Mouse (Mus musculus) fat pad, adult 2 months (tissue): ENCODE results near the gene Atp2a2.

ENCODE experiments used
- DNase-seq: peaks from one replicate; pipeline ENCODE4 v3.0.0-alpha.2; 2011; ENCODE audit warnings: low read depth, low spot score; ENCODE audit errors: extremely low read depth

The Atp2a2 gene

DNA sequence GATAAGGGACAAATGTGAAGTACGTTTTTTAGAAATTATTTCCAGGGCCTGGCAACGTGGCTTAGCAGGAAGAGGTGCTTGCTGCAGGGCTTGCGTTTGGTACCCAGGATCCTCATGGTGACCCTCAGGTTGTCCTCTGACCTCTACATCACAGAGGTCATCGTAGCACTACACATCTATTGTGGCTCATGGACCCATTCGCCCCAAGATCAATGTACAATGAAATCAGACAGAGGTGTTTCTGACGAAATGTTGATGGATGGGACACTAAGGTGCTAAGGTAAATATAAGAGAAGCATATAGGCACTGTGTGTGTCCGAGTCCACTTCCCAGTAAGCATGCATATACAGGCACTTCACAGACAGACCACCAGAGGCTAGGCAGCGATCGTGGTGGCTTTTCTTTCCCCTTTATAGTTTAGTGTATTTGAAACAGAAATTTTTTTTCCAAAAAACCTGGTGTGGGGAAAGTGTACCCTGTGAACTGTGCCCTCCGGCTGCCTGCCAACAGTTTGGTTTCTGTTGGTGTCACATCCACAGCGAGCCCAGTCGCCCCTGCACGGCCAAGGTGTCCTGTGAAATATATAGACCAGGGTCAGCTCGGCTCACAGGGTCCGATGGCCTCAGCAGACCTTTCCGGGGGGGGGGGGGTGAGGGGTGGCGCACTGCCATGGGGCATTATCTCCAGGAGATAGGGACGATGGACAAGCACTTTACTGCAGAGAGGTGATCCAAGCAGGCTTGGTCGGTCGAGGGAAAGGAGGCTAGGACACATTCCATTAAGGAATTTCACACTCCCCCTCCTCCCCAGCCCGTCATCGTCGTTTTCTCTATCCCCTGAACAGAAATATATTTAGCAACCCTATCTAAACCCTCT, 18.5 kb upstream of the Atp2a2 start:
- no peak for DNase-seq

DNA sequence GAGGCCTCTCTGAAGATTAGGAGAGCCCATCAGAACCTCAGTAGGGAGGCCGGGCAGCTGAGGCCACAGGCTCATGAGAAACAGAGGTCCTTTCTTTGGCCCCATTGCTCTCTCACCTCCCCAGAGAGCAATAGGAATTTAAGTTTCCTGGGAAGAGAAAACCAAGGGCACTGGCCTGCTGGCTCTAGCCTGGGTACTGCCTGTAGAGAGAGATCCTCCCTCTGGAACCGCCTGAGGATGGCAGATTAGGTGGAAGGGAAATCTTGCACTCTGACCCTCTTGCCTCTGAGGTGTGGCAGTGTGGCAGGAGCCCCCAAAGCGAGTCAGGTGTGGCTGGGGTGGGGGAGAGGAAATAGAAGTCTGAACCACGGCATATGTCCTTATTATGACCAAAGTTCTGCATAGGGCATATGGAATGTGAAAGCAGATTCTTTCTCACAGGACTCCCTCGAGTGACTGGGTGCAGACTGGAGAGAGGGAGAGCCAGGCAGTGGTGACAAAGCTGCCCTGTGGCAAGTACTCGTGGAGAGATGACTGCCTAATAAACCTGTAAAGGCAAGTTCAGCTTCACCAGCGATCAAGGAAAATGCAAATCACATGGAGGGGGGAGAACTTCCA, 17.1 kb upstream of the Atp2a2 start:
- DNase-seq, result no peak

DNA sequence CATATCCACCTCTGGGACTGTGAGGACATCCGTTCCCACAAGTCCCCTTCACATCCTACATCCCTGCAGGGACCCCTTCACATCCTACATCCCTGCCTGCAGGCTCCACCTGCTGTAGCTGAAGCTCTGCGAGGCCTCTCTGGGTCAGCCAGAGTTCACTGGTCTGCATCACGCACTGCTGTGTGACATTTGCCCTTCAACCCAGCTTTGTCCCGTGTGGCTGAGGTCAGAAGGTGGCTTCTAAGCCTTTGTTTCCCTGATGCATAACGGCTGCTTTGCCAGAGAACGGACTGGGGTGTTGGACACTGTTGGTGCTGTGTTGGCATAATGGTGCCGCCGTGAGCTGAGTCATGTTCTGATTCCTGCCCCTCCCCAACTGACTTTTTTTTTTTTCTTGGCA, 16.2 kb upstream of the Atp2a2 start:
- DNase-seq, result no peak

DNA sequence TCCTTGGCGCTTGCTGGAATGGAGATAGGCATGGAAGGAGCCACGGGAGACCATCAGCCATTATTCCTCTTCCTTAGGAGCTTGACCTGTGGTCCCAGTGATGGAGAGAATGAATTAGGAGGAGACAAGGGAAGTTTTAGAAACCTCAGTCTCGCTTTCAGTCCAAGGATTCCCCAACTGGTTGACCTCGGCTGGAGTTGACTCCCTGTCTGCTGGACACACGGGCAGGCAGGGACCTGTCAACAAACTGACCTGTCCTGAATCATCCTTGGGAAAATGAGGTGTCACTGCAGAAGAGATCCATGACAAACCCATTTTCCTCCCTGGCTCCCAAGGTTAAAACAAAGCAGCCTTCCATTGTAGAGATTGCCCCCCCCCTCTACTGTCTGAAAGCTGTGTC, 14.9 kb upstream of the Atp2a2 start:
- no peak for DNase-seq

DNA sequence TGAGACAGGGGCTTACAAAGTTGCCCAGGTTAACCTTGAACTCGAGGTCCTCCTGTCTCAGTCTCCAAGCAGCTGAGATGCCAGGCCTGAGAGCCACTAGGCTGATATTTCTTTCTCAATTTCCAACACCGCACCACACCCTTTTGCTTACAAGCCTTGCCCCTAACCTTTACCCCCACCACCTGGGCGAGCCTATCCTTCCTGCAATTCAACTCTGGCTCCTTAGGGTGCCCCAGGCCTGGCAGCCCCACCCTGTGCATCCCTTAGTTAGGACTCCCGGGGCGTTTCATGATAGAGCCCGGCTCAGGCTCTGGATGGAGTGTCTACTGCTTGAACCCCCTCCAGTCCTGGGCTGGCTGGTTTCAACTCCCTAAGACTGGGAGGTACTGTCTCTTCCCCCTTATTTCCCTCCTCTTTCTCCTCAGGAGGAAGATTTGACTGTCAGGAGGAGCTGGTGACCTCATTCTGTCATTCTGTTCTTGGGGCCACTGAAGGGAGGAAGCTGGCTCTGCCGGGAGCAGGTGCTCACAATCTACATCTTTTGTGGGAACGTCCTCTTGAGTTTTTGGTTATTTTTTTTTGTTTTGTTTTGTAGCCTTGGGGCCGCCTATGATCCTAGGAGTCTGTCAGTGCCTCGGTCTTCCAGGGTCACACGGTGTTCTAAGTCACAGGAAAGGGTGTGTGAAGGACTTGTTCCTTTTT, 14.2 kb upstream of the Atp2a2 start:
- no peak for DNase-seq

DNA sequence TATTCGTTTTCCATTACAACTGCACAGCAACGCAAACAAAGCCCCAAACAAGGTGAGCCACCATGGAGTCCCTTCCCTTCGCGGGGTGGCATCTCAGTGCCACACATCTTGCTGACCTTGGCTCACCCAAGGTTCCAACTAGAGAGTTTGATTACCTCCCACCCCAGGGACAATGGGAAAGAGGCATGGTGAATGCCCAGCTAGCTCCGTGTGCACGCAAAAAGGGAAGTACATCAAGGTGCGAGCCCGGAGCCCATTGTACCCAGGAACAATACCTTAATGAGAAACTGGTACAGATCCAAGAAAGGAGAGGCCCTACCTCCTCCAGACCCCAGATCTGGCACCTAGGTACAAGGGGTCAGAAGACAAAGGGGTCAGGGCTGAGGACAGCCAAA, 12.1 kb upstream of the Atp2a2 start:
- DNase-seq, result no peak

DNA sequence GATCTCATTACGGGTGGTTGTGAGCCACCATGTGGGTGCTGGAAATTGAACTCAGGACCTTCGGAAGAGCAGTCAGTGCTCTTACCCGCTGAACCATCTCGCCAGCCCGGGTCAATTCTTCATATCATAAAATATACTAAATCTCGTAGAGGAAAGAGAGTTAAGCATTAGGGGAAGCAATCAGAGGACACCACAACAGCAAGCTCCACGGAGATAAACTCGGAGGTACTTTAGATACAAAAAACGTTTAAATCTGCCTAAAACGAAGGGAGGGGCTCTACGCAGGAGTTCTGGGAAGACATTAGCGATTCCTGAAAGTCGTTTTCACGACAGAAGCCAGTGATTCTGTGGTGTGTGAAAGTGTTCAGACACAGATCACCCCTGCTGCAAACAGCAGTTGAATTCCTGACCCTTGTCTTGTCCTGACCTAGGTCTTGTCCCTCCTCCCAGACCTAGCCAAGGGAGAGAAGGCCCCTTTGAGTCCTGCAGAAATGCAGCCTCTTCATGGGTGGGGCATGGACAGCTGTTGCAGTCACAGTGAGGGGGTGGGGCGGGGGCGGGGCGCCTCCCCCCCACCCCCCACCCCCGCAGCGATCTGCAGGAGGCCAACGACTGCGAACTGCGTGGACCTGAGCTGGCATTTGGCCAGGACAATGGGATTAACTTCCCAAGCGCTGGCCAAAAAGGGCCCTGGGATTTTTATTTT, 11.5 kb upstream of the Atp2a2 start:
- DNase-seq, result no peak

DNA sequence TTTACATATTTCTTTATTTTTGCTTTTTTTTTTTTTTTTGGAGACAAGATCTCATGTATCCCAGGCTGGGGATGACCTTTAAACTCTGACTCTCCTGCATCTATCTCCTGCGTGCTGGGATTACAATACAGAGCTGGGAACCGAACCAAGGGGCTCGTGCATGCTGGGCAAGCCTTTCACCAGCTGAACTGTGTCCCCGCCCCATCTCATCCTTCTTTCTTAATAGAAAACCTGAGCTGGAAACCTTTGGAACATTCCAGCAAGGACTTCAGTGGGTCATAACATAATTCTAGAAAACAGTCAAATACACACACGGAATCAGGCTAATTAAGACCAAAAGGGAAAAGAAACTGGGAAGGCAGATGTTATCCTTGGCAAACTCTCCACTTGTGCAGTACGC, 10.0 kb upstream of the Atp2a2 start:
- DNase-seq, result no peak

DNA sequence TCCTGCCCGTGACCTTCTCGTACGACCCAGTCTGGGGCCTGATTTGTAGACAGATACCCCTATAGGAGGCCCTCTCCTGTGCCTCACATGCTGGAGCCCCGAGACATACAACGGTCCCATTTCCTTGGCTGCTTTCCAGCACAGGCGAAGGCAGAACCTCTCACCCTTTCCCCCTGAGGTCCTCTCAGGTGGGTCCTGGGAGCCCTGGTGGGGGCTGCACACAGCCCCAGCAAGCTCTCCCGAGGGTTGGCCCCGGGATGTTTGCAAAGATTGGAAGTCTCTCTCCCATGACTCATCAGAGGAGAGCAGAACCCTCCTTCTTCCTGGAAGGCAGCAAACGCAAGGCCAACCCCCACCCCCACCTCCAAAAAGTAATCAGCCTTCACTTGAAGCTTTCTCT, 9.4 kb upstream of the Atp2a2 start:
- DNase-seq, result no peak

DNA sequence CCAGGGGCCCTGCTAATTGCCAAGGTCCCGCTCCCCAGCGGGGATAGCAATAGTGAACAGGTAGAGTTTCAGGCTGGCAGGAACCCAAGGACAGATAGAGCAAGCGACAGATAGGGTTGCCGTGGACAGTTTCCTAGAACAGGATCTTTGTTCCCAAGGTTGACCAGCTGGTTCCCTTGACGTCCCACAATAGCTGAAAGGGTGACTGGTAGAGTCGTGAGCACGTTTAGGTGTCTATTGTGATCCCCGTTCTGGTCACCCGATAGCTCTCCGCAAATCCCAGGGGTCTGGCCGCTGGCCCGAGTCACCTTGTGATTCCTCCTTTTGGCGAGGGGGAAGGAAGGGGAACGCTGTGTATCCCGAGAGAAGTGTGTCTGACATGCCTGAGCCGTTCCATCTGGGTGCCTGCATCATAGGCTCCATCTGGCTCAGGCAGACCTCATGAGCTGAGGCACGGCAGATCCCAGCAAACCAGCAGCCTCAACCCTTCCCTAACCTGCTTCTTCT, 8.7 kb upstream of the Atp2a2 start:
- DNase-seq, result no peak

DNA sequence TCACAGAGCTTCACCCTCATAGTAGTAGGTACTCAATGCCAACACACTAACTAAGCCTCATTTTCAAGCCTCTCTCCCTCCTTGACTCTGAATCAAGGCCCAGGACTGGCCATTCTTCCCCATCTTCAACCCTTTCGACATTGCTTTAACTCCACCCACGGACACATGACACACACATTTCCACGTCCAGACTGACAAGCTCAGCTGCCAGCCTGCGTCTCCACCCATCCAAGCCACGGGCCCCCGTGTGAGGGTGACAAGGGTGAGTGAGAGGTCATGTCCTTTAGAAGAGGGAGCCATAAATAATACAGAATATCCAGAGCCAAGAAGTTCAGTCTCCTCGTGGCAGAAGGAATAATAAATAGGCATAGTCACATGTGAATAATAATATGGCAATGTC, 7.6 kb upstream of the Atp2a2 start:
- DNase-seq, result no peak

DNA sequence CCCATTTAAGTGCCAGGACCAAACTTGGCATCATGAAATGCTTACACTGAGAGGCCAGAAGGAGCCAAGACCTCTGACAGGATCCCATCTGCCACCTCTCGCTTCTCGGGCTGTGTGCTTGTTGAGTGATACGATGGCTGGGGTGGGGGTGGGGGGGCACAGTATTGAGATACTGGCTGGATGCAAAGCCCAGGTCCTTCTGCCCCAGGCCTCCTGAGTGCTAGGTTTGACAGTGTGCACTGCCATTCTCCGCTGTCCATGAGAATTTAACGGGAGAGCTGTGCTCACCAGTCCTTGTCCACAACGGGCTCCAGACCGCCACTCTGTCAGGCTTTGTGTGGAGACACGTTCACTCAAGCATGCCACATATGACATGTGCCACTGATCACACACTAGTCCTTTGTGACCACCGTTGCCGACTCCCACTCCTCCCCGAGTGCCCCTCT, 6.9 kb upstream of the Atp2a2 start:
- DNase-seq, result no peak

DNA sequence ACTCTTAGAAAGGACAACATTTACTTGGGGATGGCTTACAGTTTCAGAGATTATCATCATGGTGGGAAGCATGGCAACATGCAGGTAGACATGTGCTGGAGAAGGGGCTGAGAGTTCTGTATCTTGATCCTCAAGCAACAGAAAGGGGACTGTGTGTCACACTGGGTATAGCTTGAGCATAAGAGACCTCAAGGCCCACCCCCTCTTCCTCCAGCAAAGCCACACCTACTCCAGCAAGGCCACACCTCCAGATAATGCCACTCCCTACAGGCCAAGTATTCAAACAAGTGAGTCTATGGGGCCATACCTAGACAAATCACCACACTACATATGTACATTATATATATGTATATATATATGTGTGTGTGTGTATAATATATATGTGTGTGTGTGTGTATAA, 5.4 kb upstream of the Atp2a2 start:
- no peak for DNase-seq

DNA sequence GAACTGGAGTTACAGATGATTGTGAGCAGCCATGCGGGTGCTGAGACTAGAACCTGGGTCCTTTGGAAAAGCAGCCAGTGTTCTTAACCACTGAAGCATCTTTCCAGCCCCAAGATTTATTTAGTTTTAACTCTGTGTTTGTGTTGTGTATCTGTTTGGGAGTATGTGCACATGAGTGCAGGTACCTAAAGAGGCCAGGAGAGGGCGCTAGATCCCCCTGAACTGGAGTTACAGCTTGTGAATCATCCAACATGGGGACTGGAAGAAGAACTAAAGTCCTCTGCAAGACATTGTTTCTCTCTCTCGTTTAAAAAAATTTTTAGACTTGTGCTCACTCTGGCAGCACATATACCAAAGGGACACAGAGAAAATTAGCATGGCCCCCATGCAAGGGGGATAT, 4.4 kb upstream of the Atp2a2 start:
- DNase-seq, result no peak

DNA sequence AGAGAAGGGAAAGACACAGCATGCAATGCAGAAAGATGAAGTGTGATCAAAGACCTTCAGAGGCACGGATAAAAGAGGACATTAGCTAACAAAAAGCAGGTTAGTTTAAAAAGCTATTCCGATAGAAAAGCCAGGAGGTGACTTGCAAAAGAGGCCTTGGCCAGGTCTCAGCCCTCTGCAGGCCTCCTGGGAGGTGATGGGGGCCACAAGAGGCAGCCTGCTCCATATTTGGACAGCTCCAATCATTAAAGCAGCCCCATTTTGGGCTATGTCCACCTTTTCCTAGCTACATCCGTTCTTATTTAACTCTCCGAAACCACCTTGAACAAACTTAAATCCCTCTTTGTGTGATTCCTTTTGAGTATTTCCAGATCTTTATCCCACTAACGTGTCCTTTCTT, 3.5 kb upstream of the Atp2a2 start:
- DNase-seq, result no peak

DNA sequence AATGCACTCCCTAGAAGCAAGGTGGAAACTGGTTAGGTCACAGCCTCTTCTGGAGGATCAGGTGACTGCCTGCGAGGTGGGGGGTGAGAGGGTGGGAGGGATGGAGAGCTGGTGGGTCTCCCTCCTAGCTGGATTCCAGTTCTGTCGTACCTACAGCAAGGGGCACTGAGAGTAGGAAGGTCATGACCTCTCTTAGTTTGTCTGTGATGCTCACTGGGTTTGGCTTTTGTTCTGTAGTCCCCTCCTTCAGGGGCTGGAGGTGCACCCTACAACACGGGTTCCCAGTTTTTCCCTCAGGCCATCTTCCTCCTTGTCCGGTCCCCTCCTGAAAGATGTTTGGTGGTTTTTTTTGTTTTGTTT, 1.7 kb upstream of the Atp2a2 start:
- no peak for DNase-seq

DNA sequence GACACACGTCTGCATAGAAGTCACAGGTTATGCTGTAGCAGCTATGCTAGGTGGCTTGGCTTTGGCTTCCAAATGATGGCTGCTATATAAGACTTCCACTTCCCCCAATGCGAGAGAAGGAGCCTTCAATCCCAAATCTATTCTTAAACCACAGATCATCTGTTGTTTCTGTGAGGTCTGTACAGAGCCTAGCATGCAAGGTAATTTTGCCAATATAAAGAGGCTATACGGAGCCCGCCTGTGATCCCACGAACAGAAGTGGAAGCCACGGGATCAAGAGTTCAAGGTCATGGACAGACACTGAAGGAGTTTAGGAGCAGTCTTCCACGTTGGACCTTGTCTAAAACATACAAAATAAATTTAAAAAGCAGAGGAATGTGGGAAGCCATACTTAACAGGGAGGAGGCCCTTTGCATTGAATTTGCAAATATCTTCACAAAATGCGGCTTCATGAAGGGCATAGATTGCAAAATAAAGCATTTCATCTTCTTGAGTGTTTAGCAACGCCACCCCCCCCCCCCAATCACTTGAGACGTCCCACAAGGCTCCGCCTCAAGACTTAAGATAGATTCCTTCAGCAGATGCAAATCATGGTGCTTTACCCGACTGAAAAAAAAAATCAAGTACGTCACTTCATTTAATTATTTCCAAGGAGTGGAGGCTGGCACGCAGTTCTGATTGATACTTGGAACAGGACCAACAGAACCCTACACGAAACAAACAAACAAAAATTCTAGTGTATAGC, 1.2 kb upstream of the Atp2a2 start:
- DNase-seq, result no peak

DNA sequence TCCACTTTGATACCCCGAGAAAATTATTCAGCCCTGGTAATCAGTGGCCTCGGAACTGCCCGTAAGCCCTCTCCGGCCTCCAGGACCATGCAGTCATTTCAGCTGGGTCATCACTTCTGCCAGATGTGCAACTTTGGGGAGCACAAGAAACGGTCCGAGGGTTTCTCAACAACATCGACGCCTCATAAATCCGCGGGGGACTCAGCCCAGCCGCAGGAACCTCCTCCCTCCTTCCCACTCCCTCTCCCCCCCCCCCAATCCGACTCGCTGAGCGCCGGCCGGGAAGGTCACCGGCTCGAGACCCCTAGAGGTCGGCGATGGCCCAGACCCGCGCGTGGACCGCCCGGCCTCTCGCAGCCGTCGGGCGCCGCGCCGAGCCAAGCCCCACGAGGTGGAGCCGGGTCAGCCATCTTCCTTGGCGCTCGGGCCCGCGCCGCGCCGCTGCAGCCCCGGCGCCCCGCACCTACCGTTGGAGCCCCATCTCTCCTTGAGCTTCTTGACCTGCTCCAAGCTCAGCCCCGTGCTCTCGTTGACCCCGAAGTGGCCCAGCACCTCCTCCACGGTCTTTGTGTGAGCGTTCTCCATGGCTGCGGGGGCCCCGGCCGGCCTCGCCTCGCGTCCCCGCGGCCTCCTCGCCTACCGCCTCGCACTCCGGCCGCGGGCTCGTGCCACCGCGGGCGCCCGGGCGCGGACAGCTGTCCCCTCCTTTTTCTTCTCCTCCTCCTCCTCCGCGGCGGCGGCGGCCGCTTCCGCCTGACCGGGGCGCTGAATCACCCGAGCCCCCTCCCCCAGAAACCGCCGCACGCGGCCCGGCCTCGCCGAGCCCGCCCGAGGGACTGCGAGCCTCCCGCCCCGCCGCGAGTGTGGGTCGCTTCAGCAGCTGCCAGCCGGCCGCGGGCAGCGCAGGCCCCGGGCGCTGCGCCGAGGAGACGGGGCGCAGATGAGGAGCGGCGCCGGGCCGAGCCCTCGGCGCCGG, 636 bp downstream of the Atp2a2 start:
- no peak for DNase-seq

DNA sequence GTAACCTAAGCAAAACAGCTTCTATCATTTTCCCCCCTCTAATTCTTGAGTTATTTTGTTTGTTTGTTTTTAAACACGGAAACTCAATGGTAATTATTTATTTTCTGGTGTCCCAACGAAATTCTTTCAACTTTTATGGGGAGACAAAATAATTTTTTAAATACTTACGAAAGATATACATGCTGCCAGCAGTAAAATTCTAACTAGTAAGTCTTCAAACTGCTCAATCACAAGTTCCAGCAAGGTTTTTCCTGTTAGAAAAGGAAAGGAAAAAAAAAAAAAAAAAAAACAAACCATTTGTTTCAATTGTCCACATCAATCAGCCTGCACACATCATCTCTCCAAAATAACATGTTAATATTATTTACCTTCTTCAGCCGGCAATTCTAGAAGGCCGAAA, 1.5 kb downstream of the Atp2a2 start:
- no peak for DNase-seq
